Mouse (Mus musculus) cerebellum, adult 2 months (tissue): ENCODE measurements around the gene Dlgap5. TPM values are rescaled to one million over a fixed set of nuclear protein-coding genes. Genes with fewer than 3 reads are reported as not detected.

Source experiments
- DNase-seq, 2 experiments: peaks; one replicate each; pipeline ENCODE4 v3.0.0; 2021
- H3K27ac ChIP-seq: fragments of 200-500 bp; 2 replicates; pipeline ENCODE4 v1.5.1; 2012; ENCODE audit warnings: low read length, control low read depth, inconsistent platforms; ENCODE audit not compliant: insufficient read depth
- H3K27me3 ChIP-seq: fragments of 200-500 bp; 2 replicates; pipeline ENCODE4 v1.6.1; 2012; ENCODE audit warnings: inconsistent platforms, mild to moderate bottlenecking, low read length, moderate library complexity; ENCODE audit not compliant: control insufficient read depth, insufficient read depth
- H3K4me1 ChIP-seq: fragments of 200-500 bp; 2 replicates; pipeline ENCODE4 v1.6.1; 2011; ENCODE audit warnings: low read length; ENCODE audit not compliant: control insufficient read depth, insufficient read depth
- H3K4me3 ChIP-seq: fragments of 200-500 bp; replicated peaks from 2 replicates; pipeline ENCODE3; 2011; ENCODE audit warnings: mild to moderate bottlenecking, low read depth, low read length, control low read depth; ENCODE audit not compliant: insufficient read depth
- CTCF ChIP-seq: fragments of 200-500 bp; IDR thresholded peaks from 2 replicates; pipeline ENCODE4 v1.5.1; 2011; ENCODE audit warnings: low read depth, mild to moderate bottlenecking, control low read depth, low read length, moderate library complexity, borderline replicate concordance; ENCODE audit not compliant: insufficient read depth
- POLR2A ChIP-seq: fragments of 200-500 bp; IDR thresholded peaks from 2 replicates; pipeline ENCODE4 v1.6.1; 2011; ENCODE audit warnings: low read length, control low read depth, borderline replicate concordance; ENCODE audit not compliant: insufficient read depth
- WGBS: fragments of 180-500 bp; shearing (Covaris S2); methylation state at CpG from one replicate; pipeline ENCODE4 v1.1.7; 2018; 5-methylcytosine and 5-hydroxymethylcytosine counted together
- polyA plus RNA-seq: library from polyadenylated mRNA; depleted of rRNA; stranded (reverse); fragments of >200 nt; gene quantifications from 2 replicates; pipeline ENCODE4 v1.2.3, GENCODE M21; 2012

The Dlgap5 gene
- polyA plus RNA-seq, 1 experiment: 0.31 TPM

GRCm38 (mm10) chr14:47445331-47446095, 27.3 kb upstream of the Dlgap5 start:
- 35% methylated on average over 9 of the region's 9 CpGs for WGBS
- no peak overlapping the region for H3K27ac ChIP-seq
- DNase-seq: no peak
- no peaks in the 10 kb centered on the region for H3K4me1 ChIP-seq
- TF ChIP-seq CTCF: no peak
- no peak for TF ChIP-seq POLR2A
- no peaks in the 10 kb centered on the region for H3K27me3 ChIP-seq
- no peak overlapping the region for H3K4me3 ChIP-seq

- DNase-seq: no peak
- Histone ChIP-seq H3K27ac (no peak overlapping the region), H3K27me3 (no peaks in the 10 kb centered on the region), H3K4me1 (no peaks in the 10 kb centered on the region), H3K4me3 (no peak overlapping the region)
- TF ChIP-seq CTCF: no peak
- TF ChIP-seq POLR2A: no peak
- WGBS: 68% methylated on average over 2 of the region's 2 CpGs
These were observed 26.7 kb upstream of the Dlgap5 start for GRCm38 (mm10) chr14:47444907-47445306.

GRCm38 (mm10) chr14:47438947-47439346, 20.7 kb upstream of the Dlgap5 start:
- no peaks in the 10 kb centered on the region for H3K4me1 ChIP-seq
- no peaks in the 10 kb centered on the region for H3K27me3 ChIP-seq
- no peak overlapping the region for H3K4me3 ChIP-seq
- DNase-seq: no peak
- TF ChIP-seq CTCF (no peak), POLR2A (no peak)
- 59% methylated on average over 3 of the region's 3 CpGs for WGBS
- no peak overlapping the region for H3K27ac ChIP-seq

GRCm38 (mm10) chr14:47432987-47433386, 14.8 kb upstream of the Dlgap5 start:
- no peaks in the 10 kb centered on the region for H3K4me1 ChIP-seq
- no peaks in the 10 kb centered on the region for H3K27me3 ChIP-seq
- no peak overlapping the region for H3K4me3 ChIP-seq
- TF ChIP-seq CTCF (peak; percentile 31; the same call in 1 of the 2 replicates), POLR2A (no peak)
- H3K27ac ChIP-seq: no peak overlapping the region
- DNase-seq: no peak

- no peaks in the 10 kb centered on the region for H3K27me3 ChIP-seq
- 67% methylated on average over 4 of the region's 4 CpGs for WGBS
- DNase-seq: no peak
- TF ChIP-seq POLR2A: no peak
- no peak for TF ChIP-seq CTCF
- no peak overlapping the region for H3K4me3 ChIP-seq
- no peak overlapping the region for H3K27ac ChIP-seq
- H3K4me1 ChIP-seq: no peaks in the 10 kb centered on the region
These were observed 4.3 kb upstream of the Dlgap5 start for GRCm38 (mm10) chr14:47422466-47422865.

GRCm38 (mm10) chr14:47421606-47422005, 3.4 kb upstream of the Dlgap5 start:
- no peak overlapping the region for H3K27ac ChIP-seq
- no peak for TF ChIP-seq POLR2A
- TF ChIP-seq CTCF: no peak
- H3K27me3 ChIP-seq: no peaks in the 10 kb centered on the region
- 42% methylated on average over 2 of the region's 2 CpGs for WGBS
- no peak for DNase-seq
- H3K4me3 ChIP-seq: no peak overlapping the region
- H3K4me1 ChIP-seq: no peaks in the 10 kb centered on the region

- no peak for DNase-seq
- WGBS: 91% methylated on average over 24 of the region's 24 CpGs
- TF ChIP-seq POLR2A (no peak), CTCF (no peak)
- no peak overlapping the region for H3K27ac ChIP-seq
- no peak overlapping the region for H3K4me3 ChIP-seq
- H3K27me3 ChIP-seq: no peaks in the 10 kb centered on the region
- no peaks in the 10 kb centered on the region for H3K4me1 ChIP-seq
These were observed 1.6 kb upstream of the Dlgap5 start for GRCm38 (mm10) chr14:47419723-47420276.

GRCm38 (mm10) chr14:47419034-47419625, 923 bp upstream of the Dlgap5 start:
- TF ChIP-seq CTCF (no peak), POLR2A (no peak)
- 89% methylated on average over 9 of the region's 9 CpGs for WGBS
- H3K27me3 ChIP-seq: no peaks in the 10 kb centered on the region

More at GRCm38 (mm10) chr14:47419034-47419625, 923 bp upstream of the Dlgap5 start:
- Histone ChIP-seq H3K4me1 (no peaks in the 10 kb centered on the region), H3K4me3 (no peak overlapping the region), H3K27ac (no peak overlapping the region)
- DNase-seq: no peak
